Mouse (Mus musculus) stomach, postnatal 0 days (tissue): ENCODE measurements around the gene Dst.

ENCODE experiments used
- CTCF ChIP-seq: IDR thresholded peaks from 2 replicates; pipeline ENCODE4 v1.5.1; 2016; ENCODE audit warnings: antibody characterized with exemption, low read depth, mild to moderate bottlenecking, moderate library complexity
- EP300 ChIP-seq: optimal IDR thresholded peaks from 2 replicates; pipeline ENCODE3; 2016; ENCODE audit warnings: antibody characterized with exemption

GRCm38 (mm10) chr1:33931791-33932190 is 23.8 kb downstream of the Dst start:
- TF ChIP-seq CTCF, result no peak
- TF ChIP-seq EP300, result no peak
